Mouse (Mus musculus) spleen, adult 12 weeks (tissue): ENCODE measurements around the gene Slc23a3.

Source experiments
- DNase-seq: peaks from one replicate; pipeline ENCODE4 v3.0.0; 2022; ENCODE audit warnings: low spot score

The Slc23a3 gene

DNA sequence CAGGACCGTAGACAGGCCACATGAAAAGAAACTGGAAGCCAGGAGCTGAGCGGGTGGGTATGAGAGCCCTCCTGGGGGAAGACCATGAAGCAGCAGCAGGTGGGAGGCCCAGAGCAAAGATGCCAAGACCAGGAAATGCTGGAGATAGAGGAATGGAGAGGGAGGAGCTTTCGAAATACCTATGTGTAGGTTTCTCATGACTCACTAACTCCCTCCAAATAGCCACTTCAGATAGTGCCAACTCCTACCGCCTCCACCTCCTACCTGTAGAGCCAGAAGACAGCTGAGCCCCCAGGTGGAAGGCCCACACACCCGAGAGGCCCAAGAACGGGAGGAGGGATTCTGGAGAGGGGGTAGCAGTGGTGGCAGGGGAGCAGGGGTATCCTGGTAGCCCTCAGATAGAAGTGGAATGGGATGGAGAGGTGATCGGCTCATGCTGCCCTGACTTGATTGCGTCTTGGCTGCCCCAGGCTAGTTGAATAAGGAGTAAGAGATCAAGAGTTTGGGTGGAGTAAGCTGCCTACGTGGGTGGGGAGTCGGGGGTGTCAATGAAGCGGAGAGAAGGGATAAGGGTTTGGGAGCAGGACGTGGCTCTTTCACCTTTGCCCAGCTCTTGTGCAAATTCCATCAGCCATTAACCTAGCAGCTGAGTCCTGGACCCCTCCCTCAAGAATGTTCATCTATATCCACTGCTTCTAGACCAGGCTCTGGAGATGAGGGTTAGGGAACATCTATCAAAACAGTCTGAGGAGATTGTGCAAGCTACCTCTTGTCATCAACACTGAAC lies at the start of gene Slc23a3:
Gene Slc23a3 (minus strand): TSS at position 470 of the 787 bp plus-strand sequence.
- no peak for DNase-seq

DNA sequence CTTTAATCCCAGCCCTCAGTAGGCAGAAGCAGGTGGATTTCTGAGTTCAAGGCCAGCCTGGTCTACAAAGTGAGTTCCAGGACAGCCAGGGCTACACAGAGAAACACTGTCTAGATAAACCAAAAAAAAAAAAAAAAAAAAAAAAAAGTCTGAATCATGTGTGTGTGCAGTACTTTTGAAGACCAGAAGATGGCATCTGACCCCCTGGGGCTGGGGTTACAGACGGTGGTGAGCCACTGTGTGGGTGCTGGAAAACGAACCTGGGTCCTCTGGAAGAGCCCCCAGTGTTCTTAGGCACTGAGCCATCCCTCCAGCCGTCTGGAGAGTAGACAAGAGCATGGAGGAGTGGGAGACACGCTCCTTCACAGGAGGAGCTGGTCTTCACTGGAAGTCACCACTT lies 48.5 kb upstream of the Slc23a3 start:
- no peak for DNase-seq

DNA sequence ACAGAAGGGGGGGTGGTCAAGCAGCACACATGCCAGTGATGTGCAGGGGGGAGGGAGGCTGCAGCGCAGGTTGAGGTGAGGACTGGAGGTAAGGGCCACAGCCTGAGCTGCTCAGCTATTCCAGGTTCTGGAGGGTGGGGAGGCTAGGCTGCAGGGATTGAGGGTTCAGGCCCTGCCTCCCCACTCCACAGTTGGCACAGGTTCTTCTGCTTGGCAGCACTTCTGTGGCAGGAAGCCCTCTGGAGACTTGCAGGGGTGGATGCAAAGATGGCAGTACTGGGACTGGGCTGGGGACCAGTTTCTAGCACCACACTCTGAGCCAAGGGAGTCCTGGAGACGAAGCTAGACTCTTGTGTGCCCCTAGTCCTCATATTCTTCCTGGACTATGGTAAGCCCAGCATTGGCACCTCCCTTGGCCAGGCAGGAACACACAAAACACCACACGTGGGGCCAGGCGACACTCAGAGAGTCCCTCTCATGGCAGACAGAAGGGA lies 47.7 kb upstream of the Slc23a3 start:
- DNase-seq, result no peak

DNA sequence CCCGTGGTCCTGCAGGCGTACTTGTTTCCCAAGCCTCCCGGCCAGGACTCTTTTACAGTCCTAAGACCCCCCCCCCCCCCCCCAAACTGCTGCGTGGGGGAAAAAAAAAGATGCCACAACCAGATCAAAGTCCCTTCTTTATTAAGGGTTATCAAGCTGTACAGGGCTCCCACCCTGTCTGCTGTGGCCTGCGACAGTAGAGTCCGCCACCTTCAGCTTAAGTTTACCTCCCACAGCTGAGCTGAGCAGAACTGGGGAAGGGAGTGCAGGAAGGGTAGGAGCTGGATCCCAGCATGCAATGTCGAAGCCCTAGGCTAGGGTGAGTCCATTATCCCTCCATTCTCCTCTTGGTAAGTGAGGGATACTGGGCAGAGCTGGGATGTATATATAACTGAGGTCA lies 47.1 kb upstream of the Slc23a3 start:
- no peak for DNase-seq

DNA sequence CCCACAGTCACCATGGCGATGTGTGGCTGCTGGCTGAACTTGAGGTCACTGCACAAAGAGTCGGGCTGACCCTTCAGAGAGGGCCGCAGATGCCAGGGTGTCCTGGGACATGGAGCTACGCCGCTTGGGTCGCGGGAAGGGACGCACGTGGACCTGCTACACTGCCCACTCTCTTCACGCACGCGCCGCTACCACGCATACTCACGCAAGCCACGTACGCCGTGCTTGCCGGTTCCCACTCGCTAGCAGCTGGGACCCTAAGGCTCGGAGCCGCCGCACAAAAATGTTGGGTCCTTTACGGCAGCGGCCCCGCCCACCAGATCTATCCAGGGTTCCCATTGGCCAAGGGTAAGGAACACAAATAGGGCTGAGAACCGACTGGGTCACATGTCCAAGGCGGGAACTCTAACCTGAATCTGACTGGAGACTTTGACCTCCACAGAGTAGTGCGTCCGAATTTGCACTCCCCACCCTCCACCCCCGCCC lies 46.5 kb upstream of the Slc23a3 start, which contains the start of gene Abcb6:
Gene Abcb6 (minus strand): TSS at position 288 of the 486 bp plus-strand sequence.
- DNase-seq, result peak; percentile 82

DNA sequence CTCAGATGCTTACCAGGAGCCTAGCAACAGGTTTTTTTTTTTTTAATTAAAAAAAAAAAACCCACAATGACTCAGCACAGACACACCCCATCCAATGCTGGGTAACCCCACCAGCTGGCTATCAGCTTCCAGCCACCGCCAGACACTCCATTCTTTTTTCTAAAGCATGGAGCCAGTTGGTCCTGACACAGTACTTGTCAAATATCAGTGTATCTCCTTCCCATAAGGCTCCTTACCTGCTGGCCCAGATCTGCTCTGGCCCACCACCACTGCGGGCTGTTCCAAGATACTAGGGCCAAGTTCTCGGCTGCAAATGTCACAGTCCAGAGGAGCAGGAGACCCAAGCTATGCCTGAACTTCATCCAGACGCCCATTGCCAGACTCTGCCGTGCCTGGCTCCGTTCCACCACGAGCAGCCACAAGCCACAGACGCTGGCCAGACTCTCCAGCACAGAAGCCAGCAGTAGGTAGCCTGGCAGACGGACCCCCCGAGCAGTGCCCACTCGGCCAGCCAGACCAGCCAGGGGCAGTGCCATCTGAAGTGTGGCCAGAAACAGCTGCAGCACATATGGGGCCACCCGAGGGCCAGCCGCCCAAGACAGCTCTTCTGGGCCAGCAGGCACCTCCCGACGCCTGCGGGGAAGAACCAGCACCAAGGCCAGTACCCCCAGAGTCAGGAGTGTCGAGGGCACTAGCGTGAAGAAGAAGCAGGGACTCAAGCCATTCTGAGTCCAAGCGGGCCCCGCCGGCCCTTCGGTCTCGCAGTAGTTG lies 45.8 kb upstream of the Slc23a3 start:
- peak; percentile 65 for DNase-seq

DNA sequence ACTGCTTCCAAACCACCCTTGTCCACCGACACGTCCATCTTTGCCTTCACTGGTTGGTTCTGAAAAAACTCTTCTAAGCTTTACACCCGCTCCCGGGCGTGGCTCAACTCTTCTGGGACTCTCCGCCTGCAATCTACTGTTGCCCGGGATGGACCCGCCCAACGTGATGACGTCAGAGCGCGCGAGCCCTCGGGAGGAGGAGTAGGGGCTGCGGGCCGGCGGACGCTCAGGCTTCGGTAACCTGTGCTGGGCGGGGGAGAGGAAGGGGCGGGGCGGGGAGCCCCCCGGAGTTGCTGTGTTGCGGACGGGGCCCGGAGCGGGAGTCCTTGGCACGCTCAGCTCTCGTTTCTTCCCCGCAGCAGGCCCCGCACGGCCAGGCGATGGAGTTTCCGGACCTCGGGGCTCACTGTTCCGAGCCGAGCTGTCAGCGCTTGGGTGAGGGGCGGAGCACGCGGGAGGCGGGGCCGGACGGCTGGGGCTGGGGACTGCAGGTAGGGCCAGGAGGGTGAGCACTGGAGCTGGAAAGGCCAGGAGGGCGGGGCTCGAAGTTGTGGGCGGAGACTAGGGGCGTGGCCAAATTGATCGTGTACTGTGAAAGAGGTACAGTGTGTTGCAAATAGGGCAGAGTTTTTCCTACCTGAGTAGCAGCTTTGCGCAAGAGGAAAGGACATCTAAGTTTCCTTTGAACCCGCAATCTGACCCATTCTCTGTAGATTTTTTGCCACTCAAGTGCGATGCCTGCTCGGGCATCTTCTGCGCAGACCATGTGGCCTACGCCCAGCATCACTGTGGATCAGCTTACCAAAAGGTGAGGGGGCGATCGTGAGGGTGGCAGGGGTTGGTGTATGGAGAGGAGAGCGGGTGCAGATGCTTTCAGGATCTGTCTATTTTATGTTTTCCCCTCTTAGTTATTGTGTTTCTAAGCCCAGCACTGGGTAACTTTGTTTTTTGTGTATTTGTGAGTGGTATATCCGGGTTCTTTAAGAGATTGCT lies 35.1 kb upstream of the Slc23a3 start, which contains the start of gene Zfand2b:
Gene Zfand2b (plus strand): TSS at position 175 of the 993 bp plus-strand sequence.
- peak; percentile 97 for DNase-seq

DNA sequence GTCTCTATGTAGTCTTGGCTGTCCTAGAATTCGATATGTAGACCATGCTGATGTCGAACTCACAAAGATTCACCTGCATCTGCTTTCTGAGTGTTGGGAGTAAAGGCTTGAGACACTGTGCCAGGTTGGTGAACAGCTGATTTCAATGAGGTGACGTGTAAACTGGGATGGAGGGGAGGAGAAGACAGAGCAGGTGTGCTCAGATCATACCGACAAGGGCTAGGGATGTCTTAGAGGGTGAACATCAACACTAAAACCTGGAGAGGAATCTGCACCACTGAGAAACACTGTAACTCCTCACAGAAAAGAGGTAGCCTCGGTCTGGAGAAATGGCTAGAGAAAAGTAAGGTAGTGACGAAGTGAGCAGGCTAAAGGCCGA lies 34.4 kb upstream of the Slc23a3 start:
- DNase-seq, result no peak

DNA sequence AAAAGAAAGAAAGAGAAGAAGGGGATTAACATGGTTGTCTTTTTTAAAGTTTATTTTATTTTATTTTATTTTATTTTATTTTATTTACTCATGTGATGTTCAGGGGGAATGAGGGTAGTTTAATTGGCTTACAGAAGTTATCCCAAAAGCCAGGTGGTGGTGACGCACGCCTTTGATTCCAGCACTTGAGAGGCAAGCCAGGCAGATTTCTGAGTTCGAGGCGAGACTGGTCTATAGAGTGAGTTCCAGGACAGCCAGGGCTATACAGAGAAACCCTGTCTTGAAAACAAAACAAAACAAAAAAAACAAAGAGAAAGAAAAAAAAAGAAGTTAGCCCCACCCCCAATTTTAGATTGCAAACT lies 26.5 kb upstream of the Slc23a3 start:
- DNase-seq, result no peak

DNA sequence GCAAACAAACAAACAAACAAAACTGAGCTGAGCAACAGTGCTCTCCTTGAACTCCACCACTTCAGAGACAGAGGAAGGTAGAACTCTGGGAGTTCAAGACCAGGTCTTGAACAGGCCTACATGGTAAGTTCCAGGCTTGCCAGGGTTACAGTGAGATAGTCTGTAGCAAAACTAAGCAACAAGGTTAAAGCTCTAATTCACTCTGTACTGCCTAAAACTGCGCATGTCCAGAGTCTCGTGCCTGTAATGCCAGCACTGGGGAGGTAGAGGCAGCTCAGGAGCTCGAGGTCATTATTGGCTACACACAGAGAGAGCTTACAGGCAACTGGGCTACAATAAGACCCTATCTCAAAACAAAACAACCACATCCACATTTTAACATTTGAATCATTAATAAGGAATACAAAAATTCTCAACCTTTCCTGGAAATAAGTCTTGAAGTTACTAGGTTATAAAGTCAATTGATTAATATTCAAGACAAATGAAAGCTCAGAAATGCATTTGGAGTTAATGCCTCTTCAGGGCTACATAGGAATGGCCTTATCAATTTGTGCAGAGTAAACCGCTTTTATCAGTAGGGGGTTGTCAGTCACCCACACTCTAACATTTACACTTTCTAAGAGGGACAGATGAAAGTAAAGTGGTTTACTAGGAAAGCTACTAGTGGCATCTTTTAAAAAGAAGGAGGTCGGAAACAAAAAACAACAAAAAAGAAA lies 26.0 kb upstream of the Slc23a3 start:
- no peak for DNase-seq

DNA sequence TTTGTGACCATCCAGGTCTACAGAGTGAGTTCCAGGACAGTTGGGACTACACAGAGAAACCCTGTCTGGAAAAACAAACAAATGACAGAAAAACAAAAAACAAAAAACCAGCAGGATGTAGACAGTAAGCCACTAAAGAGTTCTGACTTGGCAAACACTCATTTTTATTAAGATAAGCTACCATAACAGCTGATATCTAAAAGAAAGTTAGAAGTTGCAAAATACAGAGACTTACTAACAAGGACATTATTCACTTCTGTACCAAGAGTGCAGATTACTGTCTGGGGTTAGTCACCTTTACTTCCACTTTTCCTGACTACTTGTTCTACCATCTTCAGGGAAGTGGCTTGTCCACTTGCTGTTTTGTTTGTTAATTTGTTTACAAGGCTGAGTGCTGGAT lies 25.3 kb upstream of the Slc23a3 start:
- no peak for DNase-seq

DNA sequence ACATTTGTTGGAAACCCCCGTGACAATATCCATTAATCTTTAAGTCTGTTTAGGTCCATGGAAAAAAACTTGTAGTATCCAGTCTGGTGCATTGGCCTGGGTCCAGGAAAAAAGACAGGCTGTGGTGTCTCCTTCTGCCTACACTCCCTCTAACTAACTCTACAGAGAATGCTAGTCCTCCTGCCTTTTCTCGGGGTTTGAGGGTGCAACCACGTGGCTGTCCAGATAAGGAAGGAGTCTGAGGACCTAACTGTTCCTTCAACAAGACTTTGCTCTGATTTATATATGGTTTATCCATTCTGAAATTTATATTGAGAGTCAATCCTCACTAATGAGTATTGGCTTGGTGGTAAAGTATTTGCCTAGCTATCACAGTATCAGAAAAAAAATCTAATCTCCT lies 22.1 kb upstream of the Slc23a3 start:
- no peak for DNase-seq

DNA sequence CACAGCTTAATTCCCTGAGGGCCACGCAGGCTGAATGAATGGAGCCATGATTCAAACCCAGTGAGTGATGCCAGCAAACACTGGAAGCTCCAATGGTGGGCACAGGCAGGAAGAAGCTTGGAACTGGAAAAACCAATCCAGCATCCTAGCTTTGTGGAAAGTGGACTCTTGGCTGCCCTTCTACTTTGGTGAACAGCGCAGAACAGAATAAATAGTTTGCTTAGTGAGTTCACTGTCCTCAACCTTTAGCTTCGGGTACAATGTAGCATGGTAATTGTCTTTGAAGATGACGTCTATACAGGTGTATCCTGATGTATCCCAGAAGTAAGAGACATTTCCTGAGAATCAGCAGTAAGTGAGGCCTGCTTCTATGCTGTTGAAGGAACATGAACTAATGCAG lies 15.0 kb upstream of the Slc23a3 start:
- no peak for DNase-seq

DNA sequence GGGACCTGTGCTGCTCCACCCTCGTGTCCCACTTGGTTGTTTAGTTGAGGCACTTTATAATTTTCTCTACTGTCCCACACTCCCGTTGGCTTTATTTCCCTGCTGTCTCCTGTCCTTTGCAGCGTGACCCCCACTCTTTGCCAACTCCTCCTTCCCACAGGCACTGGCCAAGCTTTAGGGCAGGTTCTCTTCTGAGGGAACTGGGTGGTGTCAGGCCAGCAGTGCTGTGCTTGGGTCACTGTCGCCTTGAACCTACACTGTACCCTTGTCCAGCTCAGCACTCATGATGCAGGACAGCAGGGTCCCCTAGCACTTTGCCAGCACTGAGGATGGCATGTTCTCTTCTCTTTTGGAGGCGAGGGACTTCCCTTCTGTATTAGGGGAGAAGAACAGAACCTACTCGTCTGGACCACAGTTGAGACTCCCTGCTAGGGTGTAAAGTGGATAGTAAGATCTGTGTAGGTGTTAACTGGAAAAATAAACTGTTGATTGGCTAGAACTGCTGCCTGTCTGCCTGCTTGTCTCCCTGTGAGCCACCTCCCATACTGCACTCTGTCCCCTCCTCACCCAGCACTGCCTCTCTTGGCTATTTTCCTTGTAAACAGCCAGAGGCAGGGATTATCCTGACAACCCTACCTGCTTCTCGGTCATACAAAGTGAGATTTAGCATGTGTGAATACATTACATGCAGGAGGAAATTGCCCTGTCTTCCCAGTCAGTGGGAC lies 13.9 kb upstream of the Slc23a3 start:
- no peak for DNase-seq

DNA sequence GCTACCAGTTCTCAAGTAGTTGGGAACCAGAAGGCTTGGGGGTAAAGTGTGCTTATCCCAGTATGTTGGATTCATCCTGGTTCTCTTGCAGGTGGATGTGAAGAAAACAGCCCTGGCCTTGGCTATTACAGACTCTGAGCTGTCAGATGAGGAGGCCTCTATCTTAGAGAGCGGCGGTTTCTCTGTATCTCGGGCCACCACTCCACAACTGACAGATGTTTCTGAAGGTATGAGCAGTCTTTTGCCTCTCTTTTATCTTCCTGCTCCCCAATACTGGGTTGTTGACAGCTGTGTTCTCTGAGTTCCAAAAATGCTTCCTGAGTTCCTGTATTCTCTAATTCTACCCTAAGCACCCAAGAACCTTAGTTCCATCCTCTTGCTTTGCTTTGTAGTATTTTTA lies 11.9 kb upstream of the Slc23a3 start:
- DNase-seq, result no peak

DNA sequence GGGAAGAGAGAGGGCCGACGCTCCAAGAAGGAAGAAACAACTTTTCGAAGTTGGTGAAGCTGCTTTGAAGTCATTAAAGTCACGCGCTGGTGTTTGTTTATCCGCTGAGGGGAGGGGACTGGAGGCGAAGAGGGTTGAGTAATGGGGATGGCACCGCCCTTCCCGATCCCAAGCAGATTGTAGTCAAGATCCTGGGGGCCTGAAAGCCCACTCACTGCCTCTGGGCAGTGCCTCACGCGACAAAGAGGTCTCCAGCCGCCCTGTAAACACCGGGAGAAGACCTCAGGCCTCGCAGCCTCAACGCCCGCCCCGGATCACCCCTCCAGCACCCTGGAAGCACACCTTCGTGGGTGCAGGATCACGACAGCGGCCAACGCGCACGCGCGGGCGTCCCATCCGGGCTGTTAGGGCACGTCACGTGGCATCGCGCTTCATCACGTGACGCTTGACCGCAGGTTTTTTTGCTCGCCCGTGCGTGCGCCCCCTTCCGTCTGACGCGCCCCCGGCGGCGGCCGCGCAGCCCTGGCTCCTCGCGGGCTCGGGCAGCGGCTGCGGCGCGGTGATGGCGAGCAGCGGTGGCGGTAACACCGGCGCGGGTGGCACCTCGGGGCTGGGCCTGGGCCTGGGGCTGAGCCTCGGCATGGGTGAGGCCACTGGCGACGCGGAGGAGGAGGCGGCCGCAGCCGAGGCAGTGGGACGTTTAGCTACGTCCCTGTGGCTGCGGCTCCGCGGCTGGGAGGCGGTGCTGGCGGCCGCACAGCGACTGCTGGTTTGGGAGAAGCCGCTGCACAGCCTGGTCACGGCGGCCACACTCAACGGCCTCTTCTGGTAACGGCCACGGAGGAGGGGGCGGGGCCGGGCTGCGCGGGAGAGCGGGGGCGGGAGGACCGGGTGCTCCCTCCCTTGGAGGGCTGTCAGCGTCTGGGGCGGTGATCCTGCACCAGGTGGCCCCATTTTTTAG lies 8.9 kb upstream of the Slc23a3 start, which contains the start of the genes Cnppd1 and Retreg2:
Gene Cnppd1 (minus strand): TSS at position 411 of the 961 bp plus-strand sequence.
Gene Retreg2 (plus strand): TSS at position 478 of the 961 bp plus-strand sequence.
- peak; percentile 98 for DNase-seq

DNA sequence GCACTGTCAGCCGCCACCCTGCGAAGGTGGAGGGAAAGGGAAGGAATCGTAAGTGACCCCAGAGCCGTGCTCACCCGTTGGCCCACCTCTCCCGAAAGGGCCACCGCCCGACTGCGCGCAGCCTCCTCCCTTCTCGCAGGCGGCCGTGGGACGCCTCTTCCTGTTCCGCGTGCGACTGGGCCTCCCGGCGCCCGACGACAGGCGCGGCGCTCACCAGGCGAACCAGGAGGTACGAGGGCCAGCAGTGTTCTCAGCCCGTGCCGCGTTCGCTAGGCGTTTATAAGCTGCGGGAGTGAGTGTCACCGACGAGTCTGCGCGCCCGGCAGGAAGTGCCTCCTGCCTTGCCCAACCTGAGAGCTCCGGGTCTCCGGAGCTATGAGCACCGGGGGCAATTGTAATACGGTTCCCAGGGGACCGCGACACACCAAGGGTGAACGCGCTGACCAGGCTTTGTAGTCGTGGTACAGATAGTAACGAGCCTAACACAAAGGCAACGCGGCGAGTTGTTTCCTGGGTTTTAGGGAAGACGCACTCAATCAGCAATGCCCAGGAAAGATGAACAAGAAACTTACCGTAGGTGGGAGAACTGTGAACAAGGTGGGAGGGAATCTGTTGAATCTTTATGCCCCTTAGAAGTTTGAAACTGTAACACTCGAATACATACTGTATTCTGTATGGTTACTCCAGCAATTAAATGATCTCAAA lies 7.9 kb upstream of the Slc23a3 start:
- peak; percentile 71 for DNase-seq

DNA sequence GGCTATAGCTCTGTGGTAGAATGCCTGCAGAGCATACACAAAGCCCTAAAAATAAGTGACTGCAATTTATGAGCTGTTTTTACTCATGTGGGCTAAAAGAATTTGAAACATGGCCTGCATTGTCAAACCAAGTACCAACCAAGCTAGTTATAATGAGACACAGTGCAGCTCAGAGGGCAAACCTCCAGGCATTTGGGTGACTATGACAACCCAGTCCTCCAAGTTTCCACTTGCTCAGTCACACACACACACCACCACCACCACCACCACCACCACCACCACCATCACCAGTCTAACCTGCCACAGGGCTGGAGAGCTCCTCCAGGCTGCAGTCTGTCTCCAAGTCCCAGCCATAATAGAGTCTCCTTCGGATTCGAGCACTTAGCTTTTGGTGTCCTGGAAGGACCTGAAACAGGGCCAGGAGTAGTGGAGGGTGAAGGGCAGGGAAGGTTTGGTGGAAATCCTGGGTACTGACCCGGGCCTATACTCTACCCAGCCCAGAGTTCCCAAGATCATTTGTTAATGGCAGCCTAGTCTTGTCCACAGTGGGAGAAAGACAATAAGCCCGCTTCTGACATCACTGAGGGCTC lies 7.0 kb upstream of the Slc23a3 start:
- DNase-seq, result no peak
